In the genomic region with DNA sequence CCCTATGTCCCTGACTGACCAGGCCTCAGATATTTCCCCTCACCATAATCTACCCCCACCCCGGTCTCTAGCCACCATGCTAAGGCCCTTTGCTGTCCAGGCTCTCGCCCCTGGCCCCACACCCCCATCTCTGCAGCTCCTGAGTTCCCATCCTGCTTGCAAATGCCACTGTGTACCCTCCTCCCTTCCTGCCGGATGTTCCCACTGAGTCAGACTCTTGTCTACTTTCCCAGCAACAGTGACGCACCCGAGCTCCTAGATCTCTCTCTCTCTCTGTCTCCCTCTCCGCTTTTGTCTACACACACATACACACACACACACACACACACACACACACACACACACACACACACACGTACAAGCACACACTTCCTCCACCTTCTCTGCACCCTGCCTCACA, we compare ENCODE assay signal across 8 mouse cellular contexts. TPM values are rescaled to one million over a fixed set of nuclear protein-coding genes. Genes with fewer than 3 reads are reported as not detected.
DNase-seq lines count a peak whose midpoint lies in the region; ATAC-seq and TF ChIP-seq lines count a peak whose summit lies in the region.

No protein-coding gene starts in this region.

- DNase-seq in left cerebral cortex, adult 18-20 months (ENCODE audit: low spot score in 2 of 2): peak; percentile 63 to 65
- DNase-seq in left cerebral cortex, postnatal 4 days: no peak
- DNase-seq in brain, embryonic 14.5 days (ENCODE audit: low read depth): peak; percentile 44
- DNase-seq in heart, postnatal 25 days (ENCODE audit: low spot score): peak; percentile 47
- DNase-seq in layer of hippocampus, postnatal 36 days: peak; percentile 55 to 62
- no peak for DNase-seq in embryo, embryonic 11 days
- no peak for DNase-seq in urinary bladder, postnatal 4 days (ENCODE audit: low spot score in 2 of 2)

- no peak overlapping the region for H3K4me3 ChIP-seq in stomach, embryonic 15.5 days (replicated peaks)

- no peak for TF ChIP-seq CTCF in brain, embryonic 14.5 days (IDR thresholded peaks at IDR 0.05; ENCODE audit: borderline replicate concordance, extremely low read depth, insufficient read depth, insufficient read length)

- 73% methylated on average over 7 of the region's 7 CpGs for WGBS in stomach, embryonic 15.5 days

- intact Hi-C loops in left cerebral cortex, postnatal 4 days (cut with DNase I): no loop called here
- intact Hi-C loops in heart, postnatal 25 days (cut with DNase I): no loop called here

- no peak for TF ChIP-seq POLR2A in brain, embryonic 14.5 days (IDR thresholded peaks at IDR 0.05; ENCODE audit: borderline replicate concordance, extremely low read depth, insufficient read depth, insufficient read length, poor library complexity, severe bottlenecking)

- peaks cover 35% of the 10 kb centered on the region for H3K4me1 ChIP-seq in stomach, embryonic 15.5 days

- no peak overlapping the region for H3K4me2 ChIP-seq in stomach, embryonic 15.5 days

- no peaks in the 10 kb centered on the region for H3K9me3 ChIP-seq in stomach, embryonic 15.5 days

- no peak overlapping the region for H3K9ac ChIP-seq in stomach, embryonic 15.5 days

- H3K27ac ChIP-seq in stomach, embryonic 15.5 days: peak overlapping the region; percentile 95

- no peak for ATAC-seq in stomach, embryonic 15.5 days (ENCODE audit: insufficient read depth, low FRiP score, low read depth)

- H3K36me3 ChIP-seq in stomach, embryonic 15.5 days: no peaks in the 10 kb centered on the region

- no peaks in the 10 kb centered on the region for H3K27me3 ChIP-seq in stomach, embryonic 15.5 days (replicated peaks)

RNA-seq across cellular contexts. Expression of gene Ccdc9b, which starts 1.0 kb away (rescaled TPM):
- 1 to 10 TPM; 4.4 to 4.8 TPM for total RNA-seq in left cerebral cortex, adult 18-20 months (2021)
- 1 to 10 TPM; 1.8 to 2.1 TPM for total RNA-seq in left cerebral cortex, postnatal 4 days (2021)
- polyA plus RNA-seq in brain, embryonic 14.5 days (2012; rRNA removed): 2.3 TPM in 2 replicates
- 10 to 100 TPM; 23.0 to 24.2 TPM for total RNA-seq in heart, postnatal 25 days (2021)
- total RNA-seq in layer of hippocampus, postnatal 36 days (2021): 1 to 10 TPM; 6.4 to 6.5 TPM
- polyA plus RNA-seq in stomach, embryonic 15.5 days (2015; fragmentation: Nextera tagmentation; extraction: Ambion mirVana): 1.4 and 1.5 TPM in 2 replicates

RNA-seq across cellular contexts. Expression of gene Phgr1, which starts 9.1 kb away (rescaled TPM):
- total RNA-seq in left cerebral cortex, adult 18-20 months (2021): not detected
- not detected for total RNA-seq in left cerebral cortex, postnatal 4 days (2021)
- 0.16 TPM in 1 of 2 replicates, not detected in the other for polyA plus RNA-seq in brain, embryonic 14.5 days (2012; rRNA removed)
- total RNA-seq in heart, postnatal 25 days (2021): not detected
- not detected for total RNA-seq in layer of hippocampus, postnatal 36 days (2021)
- polyA plus RNA-seq in stomach, embryonic 15.5 days (2015; fragmentation: Nextera tagmentation; extraction: Ambion mirVana): 28.1 and 31.4 TPM in 2 replicates

RNA-seq across cellular contexts. Expression of gene Disp2, which starts 16.1 kb away (rescaled TPM):
- total RNA-seq in left cerebral cortex, adult 18-20 months (2021): 100 to 1,000 TPM; 184 to 206 TPM
- total RNA-seq in left cerebral cortex, postnatal 4 days (2021): 100 to 1,000 TPM; 109 to 128 TPM
- 75.9 and 108 TPM in 2 replicates for polyA plus RNA-seq in brain, embryonic 14.5 days (2012; rRNA removed)
- under 1 TPM in 1 of 2 experiments, not detected in 1; 0.03 TPM for total RNA-seq in heart, postnatal 25 days (2021)
- 100 to 1,000 TPM; 267 to 273 TPM for total RNA-seq in layer of hippocampus, postnatal 36 days (2021)
- 2.8 and 3.3 TPM in 2 replicates for polyA plus RNA-seq in stomach, embryonic 15.5 days (2015; fragmentation: Nextera tagmentation; extraction: Ambion mirVana)

RNA-seq across cellular contexts. Expression of gene Inafm2, which starts 17.9 kb away (rescaled TPM):
- total RNA-seq in left cerebral cortex, adult 18-20 months (2021): 10 to 100 TPM; 48.7 to 49.6 TPM
- 10 to 100 TPM; 17.8 to 19.7 TPM for total RNA-seq in left cerebral cortex, postnatal 4 days (2021)
- 11.1 and 11.7 TPM in 2 replicates for polyA plus RNA-seq in brain, embryonic 14.5 days (2012; rRNA removed)
- 10 to 100 TPM; 26.7 to 32.4 TPM for total RNA-seq in heart, postnatal 25 days (2021)
- total RNA-seq in layer of hippocampus, postnatal 36 days (2021): 10 to 100 TPM; 64.8 to 66.9 TPM
- polyA plus RNA-seq in stomach, embryonic 15.5 days (2015; fragmentation: Nextera tagmentation; extraction: Ambion mirVana): 22.6 and 23.1 TPM in 2 replicates

RNA-seq across cellular contexts. Expression of gene Plcb2, which starts 35.2 kb away (rescaled TPM):
- total RNA-seq in left cerebral cortex, adult 18-20 months (2021): 1 to 10 TPM; 3.0 to 3.1 TPM
- total RNA-seq in left cerebral cortex, postnatal 4 days (2021): 1 to 10 TPM; 1.8 to 2.1 TPM
- 0.95 and 1.1 TPM in 2 replicates for polyA plus RNA-seq in brain, embryonic 14.5 days (2012; rRNA removed)
- 1 to 10 TPM; 1.9 to 2.8 TPM for total RNA-seq in heart, postnatal 25 days (2021)
- total RNA-seq in layer of hippocampus, postnatal 36 days (2021): 1 to 10 TPM; 2.3 to 2.5 TPM
- 1.5 and 1.8 TPM in 2 replicates for polyA plus RNA-seq in stomach, embryonic 15.5 days (2015; fragmentation: Nextera tagmentation; extraction: Ambion mirVana)

Comparison
In these comparisons a context has a peak if more than half of its experiments do, and no peak if none do; other contexts are left out.
1. DNase-seq: peak in left cerebral cortex, adult 18-20 months (2 of 2), brain, embryonic 14.5 days (single experiment), heart, postnatal 25 days (single experiment) and layer of hippocampus, postnatal 36 days (2 of 2); none in left cerebral cortex, postnatal 4 days (single experiment), embryo, embryonic 11 days (single experiment) and urinary bladder, postnatal 4 days (0 of 2).
2. RNA of gene Disp2, which starts 16.1 kb away (total RNA-seq): 267 to 273 TPM in layer of hippocampus, postnatal 36 days, 184 to 206 TPM in left cerebral cortex, adult 18-20 months and 109 to 128 TPM in left cerebral cortex, postnatal 4 days; 0.03 TPM in heart, postnatal 25 days; every median in the first group is over 100 times any median in the second.